Mouse (Mus musculus) liver, embryonic 14.5 days (tissue): Measurements from ENCODE around the gene Nkx2-3. TPM values are rescaled to one million over a fixed set of nuclear protein-coding genes. Genes with fewer than 3 reads are reported as not detected.

Source experiments
- ATAC-seq: fragments of 200-750 bp; cut with Nextera tagmentation; 2 replicates; pipeline ENCODE4 v1.8.0; 2017; ENCODE audit warnings: moderate number of reproducible peaks, mild to moderate bottlenecking, moderate library complexity; ENCODE audit not compliant: insufficient read depth
- DNase-seq, 3 experiments: peaks; one replicate each; pipeline ENCODE4 v3.0.0-alpha.2; 2012 to 2013; ENCODE audit warnings: low read depth in 3 of 3, low spot score in 3 of 3
- H3K27ac ChIP-seq: fragments of 300-500 bp; sonication (generic); 2 replicates; pipeline ENCODE4 v1.5.1; 2014; ENCODE audit warnings: moderate library complexity, mild to moderate bottlenecking, control low read depth, inconsistent platforms
- H3K27me3 ChIP-seq: fragments of 300-500 bp; sonication (generic); 2 replicates; pipeline ENCODE4 v1.6.1; 2014; ENCODE audit warnings: mild to moderate bottlenecking, low read length, moderate library complexity; ENCODE audit not compliant: control insufficient read depth, insufficient read depth
- H3K36me3 ChIP-seq: fragments of 300-500 bp; sonication (generic); replicated peaks from 2 replicates; pipeline ENCODE4 v1.6.1; 2014; ENCODE audit warnings: low read depth; ENCODE audit not compliant: control insufficient read depth, insufficient read depth
- H3K4me1 ChIP-seq, 2 experiments: fragments of 200-500 bp in 1 of 2; fragments of 300-500 bp in 1 of 2; sonication (generic) in 1 of 2; replicated peaks; 2 replicates each; pipeline ENCODE4 v1.6.1; 2012 to 2014; ENCODE audit warnings: antibody characterized with exemption in 1 of 2, inconsistent platforms in 1 of 2, low read length in 1 of 2; ENCODE audit not compliant: control insufficient read depth in 2 of 2, insufficient read depth in 2 of 2
- H3K4me2 ChIP-seq: fragments of 300-500 bp; sonication (generic); 2 replicates; pipeline ENCODE4 v1.6.1; 2014; ENCODE audit warnings: low read depth, mild to moderate bottlenecking, control low read depth, moderate library complexity
- H3K4me3 ChIP-seq, 2 experiments: fragments of 200-500 bp in 1 of 2; fragments of 300-500 bp in 1 of 2; sonication (generic) in 1 of 2; 2 replicates each; pipeline ENCODE4 v1.5.1; 2012 to 2014; ENCODE audit warnings: low read depth in 2 of 2, low read length in 2 of 2, mild to moderate bottlenecking in 2 of 2, control low read depth in 1 of 2, inconsistent platforms in 1 of 2, moderate library complexity in 1 of 2; ENCODE audit not compliant: insufficient read depth in 1 of 2
- H3K9ac ChIP-seq: fragments of 300-500 bp; sonication (generic); replicated peaks from 2 replicates; pipeline ENCODE4 v1.6.1; 2014; ENCODE audit warnings: mild to moderate bottlenecking, control low read depth, moderate library complexity
- H3K9me3 ChIP-seq: fragments of 300-500 bp; sonication (generic); 2 replicates; pipeline ENCODE4 v1.6.1; 2016; ENCODE audit warnings: low read length, mixed read lengths; ENCODE audit not compliant: control insufficient read depth
- CTCF ChIP-seq: IDR thresholded peaks from 2 replicates; pipeline ENCODE4 v1.5.1; 2016; ENCODE audit warnings: antibody characterized with exemption, low read depth, control low read depth
- EP300 ChIP-seq: IDR thresholded peaks from 2 replicates; pipeline ENCODE4 v1.6.1; 2016; ENCODE audit warnings: antibody characterized with exemption, low read depth
- WGBS: fragments of 180-500 bp; shearing (Covaris S2); extraction: QIAGEN DNeasy Blood & Tissue Kit; methylation state at CpG from one replicate; pipeline ENCODE4 v1.1.7; 2014; ENCODE audit not compliant: insufficient replicate concordance; 5-methylcytosine and 5-hydroxymethylcytosine counted together
- polyA plus RNA-seq, 2 experiments: library from polyadenylated mRNA; depleted of rRNA in 1 of 2; stranded (reverse) in 1 of 2; unstranded in 1 of 2; fragments of >200 nt; fragmentation: Nextera tagmentation in 1 of 2; extraction: Ambion mirVana in 1 of 2; gene quantifications; 2 replicates each; pipeline versions ENCODE4 v1.2.1 to v1.2.3; 2012 to 2014

Nkx2-3 gene
- polyA plus RNA-seq, 2 experiments: 0.06 to 0.07 TPM

DNA sequence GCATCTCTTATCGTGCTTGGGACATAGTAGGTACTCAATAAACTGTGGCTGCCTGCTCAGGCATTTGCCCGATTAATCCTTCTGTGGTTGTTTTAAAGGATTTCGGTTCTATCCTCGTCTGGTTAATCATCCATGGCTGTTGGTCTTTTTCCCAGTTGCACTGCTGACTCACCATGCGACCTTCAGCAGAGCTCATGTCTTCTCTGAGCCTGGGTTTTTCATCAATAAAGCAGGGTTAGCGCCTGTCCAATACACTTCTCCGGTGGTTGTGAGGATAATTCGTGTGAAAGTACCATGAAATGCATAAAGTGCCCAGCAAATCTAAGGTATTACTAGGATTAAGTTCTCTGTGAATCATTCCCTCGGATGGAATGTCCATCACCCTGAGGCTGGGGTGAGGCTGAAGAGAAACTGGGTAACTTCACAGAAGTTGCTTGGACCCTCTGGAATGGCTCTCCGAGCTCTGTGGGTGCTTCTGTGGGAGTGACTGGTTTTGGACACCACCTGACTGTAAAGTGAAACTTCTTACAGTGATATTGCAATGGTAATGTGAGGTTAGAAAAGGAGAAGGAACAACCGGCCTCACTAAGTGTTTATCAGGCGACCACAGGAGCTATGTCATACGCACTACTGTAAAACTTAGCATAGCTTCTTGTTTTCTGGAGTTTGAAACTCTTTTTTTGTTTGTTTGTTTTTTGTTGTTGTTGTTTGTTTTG lies 32.9 kb upstream of the Nkx2-3 start:
- Histone ChIP-seq H3K4me1 (no peaks in the 10 kb centered on the region), H3K4me3 (no peak overlapping the region), H3K9ac (no peak overlapping the region), H3K27me3 (peaks cover 22% of the 10 kb centered on the region), H3K36me3 (no peaks in the 10 kb centered on the region), H3K4me2 (no peak overlapping the region), H3K9me3 (no peaks in the 10 kb centered on the region), H3K27ac (no peak overlapping the region)
- DNase-seq: no peak
- 42% methylated on average over 13 of the region's 13 CpGs for WGBS
- no peak for TF ChIP-seq CTCF
- TF ChIP-seq EP300: no peak
- no peak for ATAC-seq

DNA sequence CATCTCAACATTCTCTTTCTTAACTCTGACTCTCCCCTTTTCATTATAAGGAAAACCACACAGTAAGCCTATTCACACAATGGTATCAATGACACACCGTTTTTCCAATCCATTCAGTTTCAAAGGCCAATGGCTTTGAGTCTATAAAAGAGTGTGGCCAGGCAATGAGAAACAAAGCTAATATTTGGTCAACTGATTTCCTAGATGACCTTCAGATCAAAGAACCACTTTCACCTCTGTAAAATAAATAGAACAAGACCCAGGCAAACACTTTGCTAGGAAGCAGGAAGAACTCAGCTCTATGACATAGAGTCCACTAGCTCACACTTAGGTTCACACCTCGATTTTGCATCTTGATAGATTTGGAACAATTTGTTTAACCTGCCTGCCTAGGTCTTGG lies 30.9 kb upstream of the Nkx2-3 start:
- ATAC-seq (no peak), DNase-seq (no peak)
- Histone ChIP-seq H3K4me3 (no peak overlapping the region), H3K9me3 (no peaks in the 10 kb centered on the region), H3K9ac (no peak overlapping the region), H3K4me2 (no peak overlapping the region), H3K36me3 (no peaks in the 10 kb centered on the region), H3K27me3 (peaks cover 36% of the 10 kb centered on the region), H3K27ac (no peak overlapping the region), H3K4me1 (no peaks in the 10 kb centered on the region)
- WGBS: 37% methylated on average over 2 of the region's 2 CpGs
- TF ChIP-seq CTCF (no peak), EP300 (no peak)

DNA sequence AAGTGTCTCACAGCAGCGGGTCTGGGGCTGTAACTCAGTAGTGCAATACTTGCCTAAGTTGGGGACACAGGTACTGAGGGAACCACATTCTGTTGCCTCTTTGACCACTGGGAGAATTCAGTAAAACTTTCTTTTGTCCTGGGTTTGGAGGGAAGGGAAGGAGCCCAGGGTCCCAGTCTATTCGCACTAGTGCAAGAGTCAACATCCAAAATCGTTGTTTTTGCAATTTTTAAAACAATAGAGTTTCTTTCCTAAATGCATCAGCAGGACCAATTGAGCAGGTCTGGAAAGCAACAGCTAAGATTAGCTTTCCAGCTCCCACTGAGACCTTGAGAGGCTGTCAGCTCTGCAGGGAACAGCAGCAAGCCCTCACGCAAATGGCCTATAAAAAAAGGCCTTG lies 28.9 kb upstream of the Nkx2-3 start:
- no peak overlapping the region for H3K9ac ChIP-seq
- TF ChIP-seq CTCF: no peak
- no peak for TF ChIP-seq EP300
- H3K27me3 ChIP-seq: peaks cover 40% of the 10 kb centered on the region
- H3K36me3 ChIP-seq: no peaks in the 10 kb centered on the region
- no peak overlapping the region for H3K4me2 ChIP-seq
- no peak overlapping the region for H3K27ac ChIP-seq
- no peak for ATAC-seq
- H3K4me1 ChIP-seq: no peaks in the 10 kb centered on the region
- WGBS: 23% methylated on average over 4 of the region's 4 CpGs
- no peak overlapping the region for H3K4me3 ChIP-seq
- no peak for DNase-seq
- no peaks in the 10 kb centered on the region for H3K9me3 ChIP-seq

DNA sequence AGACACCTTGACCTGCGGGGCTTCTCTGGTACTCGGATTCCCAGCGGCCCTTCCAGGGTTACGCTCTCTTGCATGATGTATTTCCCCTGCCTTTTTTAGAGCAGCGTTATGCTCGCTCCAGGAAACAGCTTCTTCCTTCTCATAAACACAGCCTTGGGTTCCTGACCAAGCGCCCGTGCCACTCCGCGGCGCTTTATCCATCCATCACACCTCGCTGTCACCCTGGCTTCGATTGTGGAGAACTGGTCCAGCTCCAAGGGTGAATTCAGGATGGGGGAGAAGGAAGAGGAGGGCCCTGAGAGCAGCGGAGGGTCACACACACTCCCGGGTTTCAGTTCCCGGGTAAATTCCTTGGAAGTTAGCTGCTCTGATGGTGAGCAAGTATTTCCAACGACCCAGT lies 28.5 kb upstream of the Nkx2-3 start:
- Histone ChIP-seq H3K4me3 (no peak overlapping the region), H3K36me3 (no peaks in the 10 kb centered on the region), H3K9me3 (no peaks in the 10 kb centered on the region), H3K9ac (no peak overlapping the region), H3K27ac (no peak overlapping the region), H3K4me1 (no peaks in the 10 kb centered on the region), H3K4me2 (no peak overlapping the region), H3K27me3 (peaks cover 40% of the 10 kb centered on the region)
- ATAC-seq (no peak), DNase-seq (no peak)
- TF ChIP-seq CTCF (no peak), EP300 (no peak)
- WGBS: 6% methylated on average over 17 of the region's 17 CpGs

DNA sequence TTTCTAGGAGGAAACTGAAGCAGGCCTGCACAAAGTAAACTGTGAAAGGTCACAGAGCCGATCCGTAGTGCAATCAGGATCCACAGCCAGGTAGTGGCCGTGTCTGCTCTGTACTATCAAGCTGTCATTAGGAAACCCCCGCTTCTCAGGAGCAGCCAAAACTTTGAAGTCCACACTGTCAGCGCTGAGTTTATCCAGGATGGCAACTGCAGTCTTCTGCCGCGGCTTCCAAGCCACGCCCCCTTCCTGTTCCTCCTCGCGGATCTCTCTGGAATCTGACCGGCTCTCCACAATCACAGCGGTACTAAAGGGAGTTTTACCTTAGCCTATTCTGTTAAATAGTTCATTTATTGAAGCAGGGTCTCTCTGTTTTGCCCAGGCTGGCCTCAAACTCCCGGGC lies 27.3 kb upstream of the Nkx2-3 start:
- ATAC-seq (no peak), DNase-seq (no peak)
- Histone ChIP-seq H3K27ac (no peak overlapping the region), H3K9me3 (no peaks in the 10 kb centered on the region), H3K27me3 (peaks cover 45% of the 10 kb centered on the region), H3K4me3 (no peak overlapping the region), H3K9ac (no peak overlapping the region), H3K36me3 (no peaks in the 10 kb centered on the region), H3K4me2 (0 out of 2 replicates have a peak overlapping the region, but pooled peaks have one; percentile 4), H3K4me1 (no peaks in the 10 kb centered on the region)
- WGBS: 4% methylated on average over 13 of the region's 13 CpGs
- no peak for TF ChIP-seq CTCF
- TF ChIP-seq EP300: no peak
